Mouse (Mus musculus) small intestine, adult 2 months (tissue): ENCODE data around the gene F13b. TPM values are rescaled to one million over a fixed set of nuclear protein-coding genes. Genes with fewer than 3 reads are reported as not detected.
A peak's percentile ranks its signal among the peaks of the same experiment; 100 is the strongest.

ENCODE experiments used
- H3K27ac ChIP-seq: fragments of 200-500 bp; 2 replicates; pipeline ENCODE4 v1.5.1; 2012; ENCODE audit warnings: low read depth, low read length, control low read depth, inconsistent platforms; ENCODE audit not compliant: insufficient read depth
- H3K27me3 ChIP-seq: fragments of 200-500 bp; 2 replicates; pipeline ENCODE4 v1.6.1; 2012; ENCODE audit warnings: mild to moderate bottlenecking, moderate library complexity, low read length, inconsistent platforms; ENCODE audit not compliant: control insufficient read depth, insufficient read depth
- H3K36me3 ChIP-seq: fragments of 200-500 bp; 2 replicates; pipeline ENCODE4 v1.6.1; 2012; ENCODE audit warnings: mild to moderate bottlenecking, low read length, control low read depth, inconsistent platforms; ENCODE audit not compliant: control insufficient read depth, insufficient read depth
- H3K4me1 ChIP-seq: fragments of 200-500 bp; 2 replicates; pipeline ENCODE4 v1.6.1; 2012; ENCODE audit warnings: low read length, inconsistent platforms, mixed read lengths; ENCODE audit not compliant: control insufficient read depth, insufficient read depth, insufficient read length
- H3K4me3 ChIP-seq: fragments of 200-500 bp; 2 replicates; pipeline ENCODE4 v1.5.1; 2012; ENCODE audit warnings: low read depth, mild to moderate bottlenecking, control low read depth, inconsistent platforms, low read length, moderate library complexity
- CTCF ChIP-seq: fragments of 200-500 bp; IDR thresholded peaks from 2 replicates; pipeline ENCODE4 v1.5.1; 2012; ENCODE audit warnings: low read depth, mild to moderate bottlenecking, control low read depth, inconsistent platforms, low read length, moderate library complexity, mixed read lengths; ENCODE audit not compliant: insufficient replicate concordance, insufficient read length; ENCODE audit errors: extremely low read depth
- POLR2A ChIP-seq: fragments of 200-500 bp; IDR thresholded peaks from 2 replicates; pipeline ENCODE4 v1.6.1; 2012; ENCODE audit warnings: low read depth, mild to moderate bottlenecking, control low read depth, inconsistent platforms, low read length, moderate library complexity
- WGBS: fragments of 180-500 bp; shearing (Covaris S2); methylation state at CpG from one replicate; pipeline ENCODE4 v1.1.7; 2018; 5-methylcytosine and 5-hydroxymethylcytosine counted together
- polyA plus RNA-seq: library from polyadenylated mRNA; depleted of rRNA; stranded (reverse); fragments of >200 nt; gene quantifications from 2 replicates; pipeline ENCODE4 v1.2.3, GENCODE M21; 2012; rRNA removed

Gene F13b
- not detected in 2 replicates for polyA plus RNA-seq

DNA sequence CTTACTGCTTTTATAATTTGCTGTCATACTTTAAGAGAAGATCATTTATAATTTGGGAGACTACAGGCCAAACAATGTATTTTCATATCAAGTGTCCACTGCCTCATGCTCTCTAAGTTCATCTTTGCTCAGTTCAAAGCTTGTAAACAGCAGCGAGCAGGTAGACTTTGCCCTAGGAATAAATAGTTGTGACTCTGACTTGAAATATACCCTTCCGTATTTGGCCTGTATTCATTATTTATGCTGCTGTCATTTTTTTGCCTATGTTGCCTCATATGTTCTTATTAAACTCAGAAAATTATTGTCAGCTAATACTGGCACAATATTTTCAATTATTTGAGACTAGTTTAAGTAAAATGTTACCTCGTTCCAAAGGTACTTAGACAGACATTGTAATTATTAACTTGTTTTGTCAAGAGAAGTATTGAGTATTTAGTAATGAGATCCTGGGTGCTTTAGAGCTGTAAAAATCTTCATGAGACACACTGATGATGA, at the start of gene F13b:
Gene F13b, plus strand, starts transcription at position 445 of the 495 bp plus-strand sequence.
- H3K27ac ChIP-seq = no peak within 1 kb of the TSS

DNA sequence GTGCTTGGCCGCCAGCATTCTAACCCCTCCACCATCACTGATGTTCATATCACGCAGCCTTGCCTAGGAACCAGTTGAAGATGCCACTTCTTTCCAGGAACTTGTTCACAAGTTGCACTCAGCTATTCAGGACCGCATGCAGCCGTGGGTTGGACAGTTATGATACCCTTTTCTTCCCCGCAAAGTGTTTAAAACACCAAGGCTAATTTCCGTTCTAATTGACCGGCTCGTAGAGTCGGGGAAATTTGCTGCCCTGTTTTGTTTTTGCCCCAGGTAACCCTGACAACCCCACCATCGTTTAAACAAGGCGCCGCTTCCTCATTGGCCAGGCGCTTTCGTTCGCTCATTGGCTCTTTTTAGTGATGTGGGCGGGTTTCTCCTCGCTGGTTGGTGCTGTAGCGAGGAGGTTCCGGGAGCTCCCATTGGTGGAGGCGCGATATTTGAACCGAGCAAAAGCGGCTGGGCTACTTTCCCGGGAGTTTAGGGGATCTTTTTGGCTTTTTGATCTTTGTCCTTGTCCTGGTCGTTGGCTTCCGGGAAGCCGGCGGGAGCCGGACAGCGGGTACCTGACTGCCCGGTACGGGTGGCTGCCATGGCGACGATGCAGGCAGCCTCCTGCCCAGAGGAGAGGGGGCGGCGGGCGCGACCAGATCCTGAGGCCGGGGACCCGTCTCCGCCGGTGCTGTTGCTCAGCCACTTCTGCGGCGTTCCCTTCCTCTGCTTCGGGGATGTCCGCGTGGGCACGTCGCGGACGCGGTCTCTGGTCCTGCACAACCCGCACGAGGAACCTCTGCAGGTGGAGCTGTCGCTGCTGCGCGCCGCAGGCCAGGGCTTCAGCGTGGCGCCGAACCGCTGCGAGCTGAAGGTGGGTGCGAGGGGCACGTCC, 46.9 kb upstream of the F13b start, which contains the start of gene Aspm:
Gene Aspm, plus strand, starts transcription at position 433 of the 886 bp plus-strand sequence.
- Histone ChIP-seq H3K27me3 (no peaks in the 10 kb centered on the region), H3K4me1 (peaks cover 5% of the 10 kb centered on the region), H3K4me3 (peak within 1 kb of the TSS; percentile 74), H3K27ac (no peak within 1 kb of the TSS), H3K36me3 (peaks cover 1% of the 10 kb centered on the region; the same call in 1 of the 2 replicates)
- TF ChIP-seq POLR2A (no peak), CTCF (no peak)
- under 1% methylated on average over 65 of the region's 65 CpGs for WGBS

More for the DNA sequence above, at the start of gene F13b:
- Histone ChIP-seq H3K36me3 (no peaks in the 10 kb centered on the region), H3K4me1 (no peaks in the 10 kb centered on the region), H3K27me3 (no peaks in the 10 kb centered on the region), H3K4me3 (no peak within 1 kb of the TSS)
- 21% methylated on average over 3 of the region's 3 CpGs for WGBS
- TF ChIP-seq POLR2A = no peak
- TF ChIP-seq CTCF = no peak

GRCm38 (mm10) chr1:139455226-139455869, 46.2 kb upstream of the F13b start:
- Histone ChIP-seq H3K4me1 (peaks cover 5% of the 10 kb centered on the region), H3K27ac (no peak overlapping the region), H3K4me3 (peak overlapping the region; percentile 74), H3K36me3 (peaks cover 1% of the 10 kb centered on the region; the same call in 1 of the 2 replicates), H3K27me3 (no peaks in the 10 kb centered on the region)
- TF ChIP-seq CTCF = no peak
- TF ChIP-seq POLR2A = no peak
- WGBS = under 1% methylated on average over 17 of the region's 17 CpGs

GRCm38 (mm10) chr1:139460807-139461206, 40.7 kb upstream of the F13b start:
- Histone ChIP-seq H3K36me3 (peaks cover 9% of the 10 kb centered on the region), H3K4me3 (no peak overlapping the region), H3K27ac (no peak overlapping the region), H3K27me3 (no peaks in the 10 kb centered on the region), H3K4me1 (no peaks in the 10 kb centered on the region)
- WGBS = 86% methylated on average over 5 of the region's 5 CpGs
- TF ChIP-seq CTCF = no peak
- no peak for TF ChIP-seq POLR2A

DNA sequence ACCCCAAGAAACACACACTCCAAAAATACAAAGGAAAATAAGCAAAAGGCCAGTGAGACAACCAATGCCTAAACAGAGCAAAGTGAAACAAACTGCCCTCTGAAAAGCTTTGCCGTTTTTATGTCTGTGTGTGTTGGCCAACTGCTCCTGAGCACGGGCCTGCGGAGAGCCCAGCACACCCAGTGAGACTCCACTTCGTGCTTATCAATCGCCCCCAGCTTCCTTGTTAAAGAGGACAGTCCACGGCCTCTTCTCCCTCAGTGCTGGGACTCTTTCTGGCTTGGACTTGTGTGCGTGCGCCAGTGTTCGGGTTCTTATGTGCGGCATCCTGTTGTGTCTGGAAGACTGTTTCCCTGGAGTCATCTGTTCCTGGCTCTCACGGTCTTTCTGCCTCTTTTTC, 35.6 kb upstream of the F13b start:
- no peaks in the 10 kb centered on the region for H3K27me3 ChIP-seq
- peaks cover 13% of the 10 kb centered on the region for H3K36me3 ChIP-seq
- WGBS = 93% methylated on average over 11 of the region's 11 CpGs
- H3K27ac ChIP-seq = no peak overlapping the region
- TF ChIP-seq POLR2A (no peak), CTCF (no peak)
- H3K4me3 ChIP-seq = no peak overlapping the region
- no peaks in the 10 kb centered on the region for H3K4me1 ChIP-seq

DNA sequence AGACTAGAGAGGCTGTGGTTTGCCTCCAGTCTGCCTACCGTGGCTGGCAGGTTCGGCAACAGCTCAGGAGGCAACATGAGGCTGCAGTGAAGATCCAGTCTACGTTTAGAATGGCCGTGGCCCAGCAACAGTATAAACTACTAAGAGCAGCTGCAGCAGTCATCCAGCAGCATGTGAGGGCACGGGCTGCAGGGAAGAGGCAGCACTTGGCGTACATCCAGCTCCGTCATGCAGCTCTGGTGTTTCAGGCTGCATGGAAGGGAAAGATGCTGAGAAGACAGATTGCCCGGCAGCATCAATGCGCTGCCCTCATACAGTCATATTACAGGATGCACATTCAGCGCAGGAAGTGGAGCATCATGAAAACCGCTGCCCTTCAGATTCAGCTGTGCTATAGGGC, 22.6 kb upstream of the F13b start:
- Histone ChIP-seq H3K36me3 (peaks cover 16% of the 10 kb centered on the region), H3K4me3 (no peak overlapping the region), H3K27me3 (no peaks in the 10 kb centered on the region), H3K4me1 (no peaks in the 10 kb centered on the region), H3K27ac (no peak overlapping the region)
- TF ChIP-seq POLR2A = no peak
- no peak for TF ChIP-seq CTCF
- WGBS = 95% methylated on average over 11 of the region's 11 CpGs

GRCm38 (mm10) chr1:139480246-139480645, 21.3 kb upstream of the F13b start:
- Histone ChIP-seq H3K36me3 (peaks cover 15% of the 10 kb centered on the region), H3K4me3 (no peak overlapping the region), H3K4me1 (no peaks in the 10 kb centered on the region), H3K27ac (no peak overlapping the region), H3K27me3 (no peaks in the 10 kb centered on the region)
- TF ChIP-seq CTCF (no peak), POLR2A (no peak)
- 93% methylated on average over 8 of the region's 8 CpGs for WGBS
